Comparison of ENCODE assay signal across 8 mouse cellular contexts in the genomic region with DNA sequence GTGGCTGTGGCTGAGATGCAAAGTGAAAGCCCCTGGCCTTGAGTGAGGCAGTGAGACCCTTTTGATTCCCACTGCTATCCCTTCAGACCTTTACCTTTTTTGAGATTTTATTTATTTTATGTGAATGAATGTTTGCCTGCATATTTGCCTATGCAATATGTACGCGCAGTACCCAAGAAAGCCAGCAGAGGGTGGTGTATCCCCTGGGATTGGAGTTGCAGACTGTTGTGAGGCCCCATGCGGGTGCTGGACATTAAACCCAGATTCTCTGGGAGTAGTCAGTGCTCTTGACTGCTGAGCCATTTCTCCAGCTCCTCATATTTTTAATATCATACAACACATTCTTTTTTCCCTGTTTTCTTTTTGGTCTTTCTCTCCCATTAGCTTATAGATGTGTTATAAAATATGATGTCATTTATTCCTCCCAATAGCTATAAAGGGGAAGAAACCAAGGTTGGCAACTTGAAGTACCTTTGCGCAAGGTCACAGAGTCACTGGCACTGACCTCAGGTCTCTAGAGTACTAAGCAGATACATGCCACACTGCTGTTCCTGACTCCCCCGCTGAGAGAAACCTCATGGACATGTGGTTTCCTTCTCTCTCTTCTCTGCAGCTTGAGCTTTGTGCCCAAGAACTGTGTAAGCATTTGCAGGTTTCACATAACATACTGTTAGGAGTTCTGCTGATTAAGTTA. TPM values are rescaled to one million over a fixed set of nuclear protein-coding genes. Genes with fewer than 3 reads are reported as not detected.
A peak's percentile ranks its signal among the peaks of the same experiment; 100 is the strongest.
DNase-seq lines count a peak whose midpoint lies in the region; ATAC-seq and TF ChIP-seq lines count a peak whose summit lies in the region.

No protein-coding gene starts in this region.

- no peaks in the 10 kb centered on the region for H3K9me3 ChIP-seq in hindbrain, postnatal 0 days (ENCODE audit: low read length)
- no peaks in the 10 kb centered on the region for H3K9me3 ChIP-seq in midbrain, postnatal 0 days (ENCODE audit: low read length)

- 67% methylated on average over 5 of the region's 5 CpGs for WGBS in hindbrain, postnatal 0 days
- 70% methylated on average over 5 of the region's 5 CpGs for WGBS in midbrain, postnatal 0 days

- DNase-seq in heart, adult 18-20 months: peak; percentile 30 to 80
- no peak for DNase-seq in heart, adult 11 months
- peak; percentile 34 for DNase-seq in ovary, postnatal 36 days (ENCODE audit: low spot score)
- DNase-seq in ovary, adult 18-20 months (ENCODE audit: low spot score): no peak
- DNase-seq in hindbrain, postnatal 0 days (ENCODE audit: low spot score): peak; percentile 59
- DNase-seq in midbrain, postnatal 0 days (ENCODE audit: low spot score): peak; percentile 33
- DNase-seq in thymus, postnatal 4 days: peak; percentile 90

- H3K27ac ChIP-seq in bone marrow macrophage, adult 2 months (ENCODE audit: insufficient read depth, low read depth, low read length): no peak overlapping the region
- no peak overlapping the region for H3K27ac ChIP-seq in hindbrain, postnatal 0 days
- H3K27ac ChIP-seq in midbrain, postnatal 0 days (ENCODE audit: low read depth, low read length): no peak overlapping the region

- TF ChIP-seq CTCF in bone marrow macrophage, adult 2 months (IDR thresholded peaks at IDR 0.05; ENCODE audit: low read depth, low read length): peak; percentile 70
- peak; percentile 74 for TF ChIP-seq CTCF in hindbrain, postnatal 0 days (IDR thresholded peaks at IDR 0.05; ENCODE audit: low read depth)
- TF ChIP-seq CTCF in midbrain, postnatal 0 days (IDR thresholded peaks at IDR 0.05): peak; percentile 77

- no peak for ATAC-seq in hindbrain, postnatal 0 days
- no peak for ATAC-seq in midbrain, postnatal 0 days (ENCODE audit: low FRiP score)

- no peaks in the 10 kb centered on the region for H3K27me3 ChIP-seq in hindbrain, postnatal 0 days (ENCODE audit: insufficient read depth, low read length)
- H3K27me3 ChIP-seq in midbrain, postnatal 0 days (ENCODE audit: insufficient read depth, low read length): no peaks in the 10 kb centered on the region

- H3K36me3 ChIP-seq in hindbrain, postnatal 0 days (ENCODE audit: insufficient read depth, low read length): peaks cover 19% of the 10 kb centered on the region
- peaks cover 23% of the 10 kb centered on the region for H3K36me3 ChIP-seq in midbrain, postnatal 0 days (ENCODE audit: insufficient read depth, low read length)

- no peak overlapping the region for H3K4me2 ChIP-seq in hindbrain, postnatal 0 days (ENCODE audit: low read depth, low read length)
- H3K4me2 ChIP-seq in midbrain, postnatal 0 days (ENCODE audit: low read depth, low read length, poor library complexity, severe bottlenecking): no peak overlapping the region

- H3K4me1 ChIP-seq in bone marrow macrophage, adult 2 months (ENCODE audit: control insufficient read depth, insufficient read depth, low read length): peaks cover 32% of the 10 kb centered on the region
- H3K4me1 ChIP-seq in hindbrain, postnatal 0 days (ENCODE audit: insufficient read depth, low read length): no peaks in the 10 kb centered on the region
- H3K4me1 ChIP-seq in midbrain, postnatal 0 days (ENCODE audit: insufficient read depth, low read length): no peaks in the 10 kb centered on the region

- H3K9ac ChIP-seq in hindbrain, postnatal 0 days (replicated peaks; ENCODE audit: low read length): no peak overlapping the region
- no peak overlapping the region for H3K9ac ChIP-seq in midbrain, postnatal 0 days (replicated peaks; ENCODE audit: low read length, poor library complexity, severe bottlenecking)

- TF ChIP-seq POLR2A in bone marrow macrophage, adult 2 months (IDR thresholded peaks at IDR 0.05; ENCODE audit: borderline replicate concordance, low read depth, low read length): no peak

- H3K4me3 ChIP-seq in bone marrow macrophage, adult 2 months (ENCODE audit: insufficient read depth, low read length): no peak overlapping the region
- no peak overlapping the region for H3K4me3 ChIP-seq in hindbrain, postnatal 0 days (ENCODE audit: low read length)
- no peak overlapping the region for H3K4me3 ChIP-seq in midbrain, postnatal 0 days (ENCODE audit: low read depth, low read length)

RNA-seq across cellular contexts. Expression of gene Rflnb, which starts 58.5 kb away (rescaled TPM):
- 10 to 100 TPM; 28.6 to 35.8 TPM for total RNA-seq in heart, adult 18-20 months (2021)
- polyA plus RNA-seq in bone marrow macrophage, adult 2 months (2012; ENCODE audit: insufficient read depth, insufficient read length, missing spikeins): not detected in 2 replicates
- total RNA-seq in hindbrain, postnatal 0 days (2014; rRNA removed): 13.6 and 17.4 TPM in 2 replicates
- polyA plus RNA-seq in hindbrain, postnatal 0 days (2015; fragmentation: Nextera tagmentation; extraction: Ambion mirVana): 14.9 and 15.3 TPM in 2 replicates
- 16.7 and 17.7 TPM in 2 replicates for total RNA-seq in midbrain, postnatal 0 days (2014; rRNA removed)
- polyA plus RNA-seq in midbrain, postnatal 0 days (2015; fragmentation: Nextera tagmentation; extraction: Ambion mirVana): 15.2 and 16.3 TPM in 2 replicates

Comparison
In these comparisons a context has a peak if more than half of its experiments do, and no peak if none do; other contexts are left out.
1. DNase-seq: peak in heart, adult 18-20 months (2 of 2), ovary, postnatal 36 days (single experiment), hindbrain, postnatal 0 days (single experiment), midbrain, postnatal 0 days (single experiment) and thymus, postnatal 4 days (single experiment); none in heart, adult 11 months (single experiment) and ovary, adult 18-20 months (single experiment).
2. Peak in every context shown above with its lines, with median percentiles within 50 percentile points of each other: CTCF ChIP-seq.